Mouse (Mus musculus) C2C12 (cell line): ENCODE measurements around the gene Mylk3.

ENCODE experiments used
- CEBPB ChIP-seq: IDR thresholded peaks from one replicate; pipeline ENCODE4 v1.6.1; 2011; ENCODE audit warnings: low read depth, mild to moderate bottlenecking, control low read depth, moderate library complexity
- CTCF ChIP-seq: IDR thresholded peaks from one replicate; pipeline ENCODE4 v1.5.1; 2011; ENCODE audit not compliant: control insufficient read depth, insufficient read depth, insufficient read length
- MAX ChIP-seq: IDR thresholded peaks from one replicate; pipeline ENCODE4 v1.6.1; 2011; ENCODE audit warnings: mild to moderate bottlenecking, control low read depth
- MYOD1 ChIP-seq: IDR thresholded peaks from one replicate; pipeline ENCODE4 v1.6.1; 2011; ENCODE audit warnings: low read depth; ENCODE audit not compliant: control insufficient read depth, insufficient read length
- MYOG ChIP-seq: IDR thresholded peaks from one replicate; pipeline ENCODE4 v1.6.1; 2011; ENCODE audit not compliant: control insufficient read depth, insufficient read length; ENCODE audit errors: extremely low read depth
- USF1 ChIP-seq: IDR thresholded peaks from one replicate; pipeline ENCODE4 v1.6.1; 2011; ENCODE audit warnings: low read depth, mild to moderate bottlenecking, control low read depth, moderate library complexity

- TF ChIP-seq CTCF = no peak
- no peak for TF ChIP-seq USF1
- TF ChIP-seq CEBPB = no peak
- no peak for TF ChIP-seq MAX
- TF ChIP-seq MYOD1 = no peak
- no peak for TF ChIP-seq MYOG
Measured at GRCm38 (mm10) chr8:85405961-85406360, 19.8 kb upstream of the Mylk3 start.
